Mouse (Mus musculus) cerebellum, postnatal 14 days (tissue): ENCODE measurements around the gene Dhx9.
A peak's percentile ranks its signal among the peaks of the same experiment; 100 is the strongest.
"Not testable (repeated sequence)": the region's sequence is repeated elsewhere in the genome, so short reads cannot be mapped to it uniquely, and the experiment has no call there.

Source experiments
- DNase-seq, 2 experiments: peaks; one replicate each; pipeline ENCODE4 v3.0.0; 2021; ENCODE audit warnings: mixed read lengths in 2 of 2

Dhx9 gene

GRCm38 (mm10) chr1:153487500-153487879 lies at the start of gene Dhx9:
Gene Dhx9, minus strand, starts transcription at chr1:153487660.
- DNase-seq = peak; percentile 100

- peak; percentile 16 to 17 for DNase-seq
These were observed 48.2 kb upstream of the Dhx9 start for GRCm38 (mm10) chr1:153535611-153536010.

- DNase-seq = not testable (repeated sequence)
These were observed 45.4 kb upstream of the Dhx9 start for GRCm38 (mm10) chr1:153532896-153533295.

GRCm38 (mm10) chr1:153532234-153532841 lies 44.9 kb upstream of the Dhx9 start:
- DNase-seq = no peak

- no peak for DNase-seq
These were observed 44.3 kb upstream of the Dhx9 start for GRCm38 (mm10) chr1:153531677-153532233.

GRCm38 (mm10) chr1:153522116-153522515 lies 34.7 kb upstream of the Dhx9 start:
- DNase-seq = no peak

- no peak for DNase-seq
These were observed 27.9 kb upstream of the Dhx9 start for GRCm38 (mm10) chr1:153515368-153515767.

GRCm38 (mm10) chr1:153510330-153511009 lies 23.0 kb upstream of the Dhx9 start:
- no peak for DNase-seq

- not testable (repeated sequence) for DNase-seq
These were observed 22.1 kb upstream of the Dhx9 start for GRCm38 (mm10) chr1:153509569-153509968.

- no peak for DNase-seq
These were observed 21.6 kb upstream of the Dhx9 start for GRCm38 (mm10) chr1:153509012-153509411.

GRCm38 (mm10) chr1:153506266-153506665 lies 18.8 kb upstream of the Dhx9 start:
- peak in 1 of 2 experiments; percentile 26 for DNase-seq

- no peak for DNase-seq
These were observed 14.3 kb upstream of the Dhx9 start for GRCm38 (mm10) chr1:153501644-153502321.

- DNase-seq = no peak
These were observed 12.6 kb upstream of the Dhx9 start for GRCm38 (mm10) chr1:153500030-153500429.

GRCm38 (mm10) chr1:153496030-153496429 lies 8.6 kb upstream of the Dhx9 start:
- DNase-seq = no peak

GRCm38 (mm10) chr1:153493931-153494330 lies 6.5 kb upstream of the Dhx9 start:
- no peak for DNase-seq

GRCm38 (mm10) chr1:153493338-153493737 lies 5.9 kb upstream of the Dhx9 start:
- DNase-seq = no peak

GRCm38 (mm10) chr1:153491822-153492221 lies 4.4 kb upstream of the Dhx9 start:
- no peak for DNase-seq

GRCm38 (mm10) chr1:153491345-153491744 lies 3.9 kb upstream of the Dhx9 start:
- DNase-seq = no peak

GRCm38 (mm10) chr1:153489963-153490362 lies 2.5 kb upstream of the Dhx9 start:
- DNase-seq = no peak

- DNase-seq = no peak
These were observed 2.1 kb upstream of the Dhx9 start for GRCm38 (mm10) chr1:153489540-153489939.

- peak in 1 of 2 experiments; percentile 13 for DNase-seq
These were observed 1.7 kb upstream of the Dhx9 start for GRCm38 (mm10) chr1:153489132-153489531.

- DNase-seq = peak in 1 of 2 experiments; percentile 90
These were observed 527 bp downstream of the Dhx9 start for GRCm38 (mm10) chr1:153486767-153487499.

GRCm38 (mm10) chr1:153486120-153486519 lies 1.3 kb downstream of the Dhx9 start:
- not testable (repeated sequence) for DNase-seq
